Comparison of ENCODE assay signal across 29 mouse cellular contexts in the genomic region with DNA sequence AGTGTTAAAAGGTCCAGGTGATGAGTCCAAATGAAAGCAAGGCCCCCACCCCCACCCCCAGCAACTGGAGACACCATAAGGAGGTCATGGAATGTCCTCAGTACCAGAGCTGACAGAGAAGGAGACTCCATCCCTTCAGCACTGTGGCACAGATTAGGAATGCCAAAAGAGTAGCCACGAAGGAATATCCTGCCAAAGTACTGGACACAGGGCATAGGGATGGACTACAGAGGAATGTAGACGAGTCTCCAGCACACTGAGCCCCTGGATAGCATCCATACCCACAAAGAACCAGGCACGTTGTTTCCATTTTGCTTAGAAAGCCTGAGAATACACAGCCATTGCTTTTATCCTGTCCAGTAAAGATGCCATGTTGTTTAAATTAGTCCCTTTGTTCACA. TPM values are rescaled to one million over a fixed set of nuclear protein-coding genes. Genes with fewer than 3 reads are reported as not detected.
"Had no signal": no experiment of that assay in that cellular context is flagged by ENCODE, and none has a peak within 500 bp of the region (broad histone marks: within the 10 kb centered on the region; RNA-seq: fewer than 3 reads in every experiment).

No protein-coding gene starts in this region.

- H3K4me1 ChIP-seq: hindbrain, embryonic 12.5 days; liver, embryonic 13.5 days had no signal

- H3K9ac ChIP-seq: heart, embryonic 13.5 days; heart, embryonic 15.5 days; hindbrain, embryonic 12.5 days; hindbrain, embryonic 14.5 days; intestine, embryonic 15.5 days; limb, embryonic 12.5 days; liver, embryonic 13.5 days; liver, embryonic 15.5 days had no signal

- H3K4me3 ChIP-seq: heart, adult 2 months; heart, embryonic 13.5 days; heart, embryonic 15.5 days; hindbrain, embryonic 12.5 days; intestine, embryonic 15.5 days; layer of hippocampus, adult 2 months; left cerebral cortex, adult 2 months; limb, embryonic 10.5 days; limb, embryonic 12.5 days; liver, embryonic 13.5 days; liver, embryonic 15.5 days had no signal

- H3K27ac ChIP-seq: heart, adult 2 months; heart, embryonic 13.5 days; heart, embryonic 15.5 days; hindbrain, embryonic 12.5 days; hindbrain, embryonic 14.5 days; intestine, embryonic 15.5 days; layer of hippocampus, adult 2 months; left cerebral cortex, adult 2 months; limb, embryonic 10.5 days; limb, embryonic 12.5 days; liver, embryonic 13.5 days; liver, embryonic 15.5 days had no signal

- ATAC-seq: hindbrain, embryonic 16.5 days; inflammation-experienced regulatory T-cells, adult 6 months; intestine, embryonic 15.5 days; intestine, postnatal 0 days had no signal

- H3K9me3 ChIP-seq: heart, embryonic 13.5 days; heart, embryonic 15.5 days; hindbrain, embryonic 12.5 days; intestine, embryonic 15.5 days; limb, embryonic 10.5 days; limb, embryonic 12.5 days; liver, embryonic 13.5 days; liver, embryonic 15.5 days had no signal

- DNase-seq: gastrocnemius, postnatal 14 days; gastrocnemius, postnatal 36 days; heart, adult 11 months; heart, adult 2 months; heart, postnatal 14 days; heart, postnatal 36 days; kidney, adult 18-20 months; kidney, adult 8-10 months; kidney, postnatal 10 days; kidney, postnatal 25 days; liver; liver, embryonic 13.5 days had no signal

- H3K27me3 ChIP-seq: heart, embryonic 13.5 days; heart, embryonic 15.5 days; hindbrain, embryonic 12.5 days; intestine, embryonic 15.5 days; limb, embryonic 12.5 days; liver, embryonic 13.5 days; liver, embryonic 15.5 days had no signal

- H3K36me3 ChIP-seq: heart, embryonic 13.5 days; heart, embryonic 15.5 days; hindbrain, embryonic 12.5 days; intestine, embryonic 15.5 days; limb, embryonic 10.5 days; limb, embryonic 12.5 days; liver, embryonic 13.5 days; liver, embryonic 15.5 days had no signal

- H3K4me2 ChIP-seq: heart, embryonic 11.5 days; heart, embryonic 13.5 days; heart, embryonic 15.5 days; hindbrain, embryonic 12.5 days; hindbrain, embryonic 14.5 days; intestine, embryonic 15.5 days; limb, embryonic 12.5 days; liver, embryonic 11.5 days; liver, embryonic 13.5 days; liver, embryonic 15.5 days had no signal

RNA-seq across cellular contexts. Expression of gene 1110002E22Rik, which starts 13.4 kb away (rescaled TPM):
- polyA plus RNA-seq: inflammation-experienced regulatory T-cells, adult 6 months had no signal

RNA-seq across cellular contexts. Expression of gene Gm5105, which starts 15.8 kb away (rescaled TPM):
- total RNA-seq: hematopoietic stem cell, adult 5-6 weeks; left cerebral cortex, postnatal 14 days had no signal
- polyA plus RNA-seq: heart, embryonic 11.5 days; hindbrain, embryonic 12.5 days; inflammation-experienced regulatory T-cells, adult 6 months; intestine, postnatal 0 days; limb, embryonic 10.5 days; liver, embryonic 11.5 days; liver, embryonic 13.5 days had no signal
